Mouse (Mus musculus) telencephalon, adult 2 months (tissue): Measurements from ENCODE around the gene Arsg.
A peak's percentile ranks its signal among the peaks of the same experiment; 100 is the strongest.
"Not testable (repeated sequence)": the region's sequence is repeated elsewhere in the genome, so short reads cannot be mapped to it uniquely, and the experiment has no call there.

Source experiments
- DNase-seq: peaks from one replicate; pipeline ENCODE4 v3.0.0-alpha.2; 2011; ENCODE audit warnings: low read depth, low spot score

Gene Arsg

DNA sequence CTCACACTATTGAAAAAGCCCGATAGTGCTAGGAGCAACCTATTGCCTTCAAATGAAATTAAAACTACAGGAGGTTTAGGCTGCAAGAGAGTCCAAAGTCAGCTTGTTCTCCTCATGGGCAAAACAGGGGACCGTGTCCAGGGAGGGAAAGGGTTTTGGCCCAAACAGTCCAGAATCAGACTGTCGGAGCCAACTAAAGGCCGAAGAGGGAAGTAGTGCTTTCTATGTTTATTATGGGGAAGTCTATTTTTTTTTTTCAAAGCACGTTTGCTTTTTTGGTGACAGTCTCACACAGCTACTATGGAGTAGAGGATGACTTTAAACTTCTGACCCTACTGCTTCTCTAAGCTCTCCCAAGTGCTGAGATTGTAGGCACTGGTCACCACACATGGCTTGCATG lies 5.0 kb upstream of the Arsg start:
- no peak for DNase-seq

DNA sequence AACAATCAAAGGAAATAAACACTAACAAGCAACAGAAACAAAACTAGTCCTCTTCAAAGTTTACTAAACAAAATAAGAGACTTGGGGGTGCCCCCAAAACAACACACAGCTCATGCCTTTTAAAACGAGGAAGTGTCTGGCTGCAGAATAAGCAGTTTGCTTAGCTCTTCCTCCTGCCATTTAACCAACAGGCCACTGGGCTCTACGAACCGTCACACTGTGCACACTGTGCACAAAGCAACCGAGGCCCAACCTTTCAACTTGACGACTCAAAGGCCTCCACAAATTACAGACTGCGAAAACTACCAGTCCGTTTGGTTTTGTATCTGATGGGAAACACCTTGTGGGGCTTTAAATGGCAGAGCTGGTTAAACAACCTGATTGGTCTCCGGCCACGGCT lies 3.0 kb upstream of the Arsg start:
- no peak for DNase-seq

DNA sequence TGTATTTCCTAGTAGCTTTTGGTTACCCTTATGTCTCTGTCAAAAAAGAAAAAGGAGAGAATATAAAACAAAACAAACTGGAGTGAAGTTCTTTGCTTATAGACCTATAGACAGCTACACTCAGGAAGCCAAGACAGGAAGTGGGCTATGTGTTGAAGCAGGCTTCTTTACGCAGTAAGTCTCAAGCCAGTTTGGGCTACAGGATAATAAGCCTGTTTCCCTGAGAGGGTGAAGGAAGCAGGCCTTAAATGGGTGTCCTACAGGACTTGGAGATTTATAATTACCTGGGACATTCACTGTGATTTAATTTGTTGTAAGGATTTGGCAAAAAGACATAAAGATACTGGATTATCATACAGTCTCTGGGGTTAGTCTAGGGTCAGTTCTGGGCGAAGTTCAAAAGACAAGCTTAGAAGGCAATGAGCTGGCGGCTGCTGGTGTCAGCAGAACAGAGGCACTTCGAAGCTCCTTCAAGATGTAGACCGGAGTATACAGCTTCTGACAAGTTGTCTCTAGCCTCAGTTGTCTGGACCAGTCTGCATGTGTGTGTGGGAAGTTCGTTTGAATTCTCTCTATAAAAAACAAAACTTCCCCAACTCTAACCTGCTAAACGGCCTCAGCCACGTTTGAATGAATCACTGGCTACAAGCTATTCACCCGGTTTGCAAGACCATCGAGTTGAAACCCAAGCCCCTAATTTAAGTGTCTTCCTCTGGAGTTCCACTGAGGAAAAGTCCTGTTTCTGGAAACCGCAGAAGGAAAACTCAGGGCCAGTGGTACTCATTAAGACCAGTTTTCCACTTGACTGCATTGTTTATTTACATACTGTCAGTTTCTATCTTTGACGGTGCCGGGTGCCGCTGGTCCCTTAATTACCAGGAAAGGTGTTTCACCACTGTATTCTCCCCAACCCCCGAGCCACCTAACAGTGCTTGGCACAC lies 2.0 kb upstream of the Arsg start:
- DNase-seq, result no peak

DNA sequence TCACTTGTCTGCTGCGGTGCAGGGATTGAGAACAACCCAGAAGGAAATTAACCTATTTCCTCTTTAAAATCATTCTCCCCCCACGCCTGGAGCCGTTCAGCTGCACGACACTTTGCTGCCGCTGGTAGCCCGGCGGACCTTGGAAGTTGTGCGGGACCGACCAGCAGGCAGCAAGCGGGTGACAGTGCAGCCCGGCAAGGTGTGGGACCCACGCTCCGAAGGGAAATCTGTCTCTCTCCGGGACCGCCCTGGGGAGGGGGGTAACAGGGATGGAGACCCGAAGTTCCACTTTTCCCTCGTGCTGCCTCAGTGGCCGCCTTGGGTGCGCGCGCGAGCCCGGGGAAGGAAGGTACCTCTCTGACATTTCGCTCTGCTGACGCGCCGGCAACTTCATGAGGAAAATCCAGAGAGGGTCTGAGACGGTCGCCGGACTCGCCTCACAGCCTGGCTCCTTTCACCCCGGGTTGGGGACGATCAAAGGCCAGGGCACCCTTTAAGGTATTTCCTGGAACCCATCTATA lies 943 bp upstream of the Arsg start:
- DNase-seq, result no peak

DNA sequence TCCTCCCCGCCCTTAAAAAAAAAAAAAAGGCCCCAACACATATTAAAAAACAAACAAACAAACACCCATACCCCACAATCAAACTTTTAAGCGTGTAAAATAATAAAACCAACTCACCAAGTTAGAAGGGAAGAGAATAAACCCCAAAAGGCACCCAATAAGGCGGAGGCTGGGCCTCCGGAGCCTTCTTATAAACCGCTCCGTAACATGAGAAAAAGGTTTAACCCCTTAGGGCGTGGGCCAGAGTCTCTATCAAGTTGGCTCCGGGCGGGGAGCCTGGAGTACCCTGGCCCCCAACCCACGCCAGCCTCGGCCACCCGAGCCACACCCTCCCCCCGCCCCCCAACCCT lies 378 bp upstream of the Arsg start:
- DNase-seq, result no peak

DNA sequence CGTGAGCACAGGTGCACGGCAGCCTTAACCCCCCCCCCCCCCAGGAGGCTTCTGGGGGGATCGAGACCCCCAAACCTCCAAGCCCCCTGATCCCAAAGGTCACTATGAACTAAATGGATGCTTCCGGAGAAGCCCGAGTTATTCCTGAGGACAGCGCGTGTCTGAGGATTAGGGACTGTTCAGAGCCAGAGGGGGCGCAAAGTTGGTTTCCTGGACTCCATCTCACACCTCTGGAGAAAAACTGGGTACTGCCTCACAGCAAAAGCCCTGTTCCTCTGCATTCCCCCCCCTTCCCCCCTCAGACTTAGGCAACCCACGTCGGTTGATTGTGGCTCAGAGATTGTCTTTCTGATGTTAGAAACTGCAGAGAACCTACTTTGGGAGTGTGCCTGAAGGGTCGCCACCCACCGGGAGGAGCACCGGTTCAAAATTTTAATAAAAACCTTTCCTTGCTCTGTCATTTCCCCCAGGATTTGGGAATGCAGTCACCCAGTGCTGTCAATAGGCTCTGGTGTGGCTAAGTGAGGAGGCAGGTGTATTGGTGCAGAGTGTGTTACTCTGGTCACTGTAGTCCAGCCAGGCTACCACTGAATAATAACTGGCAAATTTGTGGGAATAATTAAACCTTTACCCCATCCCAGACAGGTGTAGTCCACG lies 1.0 kb downstream of the Arsg start:
- DNase-seq, result no peak

DNA sequence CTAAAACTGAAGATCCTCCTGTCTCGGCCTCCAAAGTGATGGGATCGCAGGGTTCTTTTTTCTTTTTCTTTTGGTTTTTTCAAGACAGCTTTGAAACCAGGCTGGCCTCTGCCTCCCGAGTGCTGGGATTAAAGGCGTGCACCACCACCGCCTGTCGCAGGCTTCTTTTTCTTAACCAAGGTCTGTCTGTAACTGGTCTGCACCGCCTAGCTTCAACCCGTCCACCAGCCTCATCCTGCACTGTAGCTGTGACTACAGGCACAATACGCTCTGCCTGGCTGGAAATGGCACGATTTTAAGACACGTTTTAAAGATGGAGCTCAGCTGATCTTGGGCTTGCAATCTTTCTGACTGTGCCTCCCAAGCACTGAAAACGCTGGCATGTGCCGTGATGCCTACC lies 1.7 kb downstream of the Arsg start:
- DNase-seq, result no peak

DNA sequence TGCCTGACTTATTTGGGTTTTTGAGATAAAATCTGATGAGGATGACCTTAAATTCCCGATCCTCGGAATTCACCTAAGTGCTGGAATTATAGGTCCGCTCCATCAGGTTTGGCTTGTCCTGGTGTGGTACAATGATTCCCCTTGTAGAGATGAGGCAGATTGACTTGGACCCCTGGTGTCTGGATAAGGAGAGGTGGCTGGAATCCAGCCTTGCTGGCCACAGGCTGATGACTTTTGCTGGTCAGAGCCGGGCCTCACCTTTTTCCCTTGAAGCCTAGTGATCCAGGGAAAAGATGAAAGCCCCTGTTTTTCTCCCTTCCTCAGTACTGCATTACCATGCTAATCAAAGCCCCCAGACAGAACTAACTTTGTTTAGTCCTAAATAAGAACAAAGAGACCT lies 2.5 kb downstream of the Arsg start:
- no peak for DNase-seq

DNA sequence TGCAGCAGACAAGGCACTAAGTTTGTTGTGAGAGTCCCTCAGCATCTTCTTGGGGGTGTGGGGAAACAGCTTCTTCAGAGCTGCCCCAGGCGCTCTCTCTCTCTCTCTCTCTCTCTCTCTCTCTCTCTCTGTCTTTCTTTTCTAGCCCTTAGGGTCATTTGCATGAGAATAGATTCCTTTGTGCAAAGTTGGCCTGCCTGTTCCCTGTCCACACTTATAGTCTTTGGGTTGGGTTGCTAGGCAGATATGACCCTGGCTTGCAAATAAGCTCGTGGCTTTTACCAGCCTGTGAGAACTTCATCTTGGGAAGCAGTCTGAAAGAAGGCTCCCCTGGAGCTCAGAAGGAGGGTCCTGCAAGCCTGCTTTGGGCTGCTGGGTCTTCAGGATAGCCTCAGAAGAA lies 3.1 kb downstream of the Arsg start:
- no peak for DNase-seq

DNA sequence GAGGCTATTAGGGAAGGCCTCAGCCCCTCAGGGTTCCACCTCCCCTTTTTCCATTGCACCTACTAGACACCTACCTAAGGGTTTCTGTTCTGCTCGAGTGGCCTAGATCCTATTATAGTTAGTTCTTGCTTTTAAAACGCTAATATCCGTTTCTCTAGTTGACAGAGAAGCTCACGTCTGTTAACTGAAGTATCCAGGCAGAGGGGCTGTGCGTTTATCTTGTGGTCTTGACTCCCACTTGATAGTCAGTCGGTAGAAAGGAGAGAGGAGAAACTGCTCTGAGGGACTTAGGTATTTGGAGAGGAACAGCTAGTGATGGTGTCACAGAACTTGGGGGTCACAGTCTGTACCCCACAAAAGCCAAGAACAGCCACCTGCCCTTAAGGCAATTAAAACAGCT lies 3.5 kb downstream of the Arsg start:
- no peak for DNase-seq

DNA sequence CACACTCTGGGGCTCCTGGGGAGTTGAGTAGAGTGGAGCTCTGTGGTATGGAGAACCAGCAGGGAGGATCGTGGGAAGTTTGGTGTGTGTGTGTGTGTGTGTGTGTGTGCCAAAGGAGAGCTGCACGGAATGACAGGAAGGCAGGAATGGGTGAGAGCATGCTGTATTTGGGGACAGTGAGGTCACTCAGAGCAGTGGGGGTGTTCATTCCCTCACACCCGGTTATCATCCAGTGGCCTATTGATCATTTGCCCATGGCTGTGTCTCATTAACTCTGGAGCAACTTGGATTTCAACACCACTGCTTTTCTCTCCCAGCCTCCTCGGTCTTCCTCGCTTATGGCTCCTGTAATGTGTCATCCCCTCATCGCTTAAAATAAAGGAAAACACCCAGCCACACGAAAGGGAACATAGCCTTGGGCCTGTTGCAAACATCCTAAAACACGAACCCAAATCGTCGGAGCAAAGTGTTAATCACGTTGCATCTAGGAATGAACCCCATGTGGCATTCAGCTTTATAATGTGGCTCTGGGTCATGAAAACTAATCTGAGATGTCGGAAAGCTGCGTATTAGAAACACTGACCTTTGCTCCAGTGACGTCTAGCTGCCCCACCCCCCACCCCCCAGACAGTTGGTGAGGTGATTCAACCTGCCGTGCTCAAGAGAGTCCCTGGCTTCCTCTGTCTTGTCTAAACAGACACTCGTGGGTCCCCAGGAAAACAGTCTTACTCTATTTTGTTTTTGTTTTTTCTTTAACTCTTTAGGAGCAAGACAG lies 4.6 kb downstream of the Arsg start:
- no peak for DNase-seq

DNA sequence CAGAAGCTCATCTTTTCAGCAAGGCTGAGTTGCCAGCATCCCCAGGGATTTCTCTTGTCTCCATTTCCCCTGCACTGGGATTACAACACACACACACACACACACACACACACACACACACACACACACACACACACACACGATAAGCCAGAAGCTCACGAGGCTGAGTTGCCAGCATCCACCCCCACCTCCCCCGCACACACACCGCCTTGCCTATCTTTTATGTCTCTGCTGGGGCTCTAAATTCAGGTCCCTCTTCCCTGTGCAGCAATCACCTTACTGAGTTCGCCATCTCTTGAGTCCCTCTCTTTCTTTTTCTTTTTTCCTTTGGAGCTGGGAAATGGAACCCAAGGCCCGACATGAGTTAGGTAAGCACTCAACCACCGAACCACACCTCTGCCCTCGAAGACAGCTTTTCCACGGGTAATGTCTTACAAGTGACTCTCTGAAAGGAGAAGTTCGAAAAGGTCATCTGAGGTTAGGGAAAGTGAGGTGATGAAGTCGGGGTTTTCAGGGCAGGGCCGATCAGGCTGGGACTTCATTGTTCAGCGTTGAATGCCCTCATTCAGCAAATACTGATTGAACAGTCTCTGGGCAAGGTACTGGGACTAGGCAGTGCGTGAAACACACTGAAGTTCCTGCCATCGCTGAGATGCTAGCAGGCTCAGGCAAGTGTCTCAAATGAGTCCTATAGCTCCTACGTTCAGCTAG lies 6.6 kb downstream of the Arsg start:
- no peak for DNase-seq

DNA sequence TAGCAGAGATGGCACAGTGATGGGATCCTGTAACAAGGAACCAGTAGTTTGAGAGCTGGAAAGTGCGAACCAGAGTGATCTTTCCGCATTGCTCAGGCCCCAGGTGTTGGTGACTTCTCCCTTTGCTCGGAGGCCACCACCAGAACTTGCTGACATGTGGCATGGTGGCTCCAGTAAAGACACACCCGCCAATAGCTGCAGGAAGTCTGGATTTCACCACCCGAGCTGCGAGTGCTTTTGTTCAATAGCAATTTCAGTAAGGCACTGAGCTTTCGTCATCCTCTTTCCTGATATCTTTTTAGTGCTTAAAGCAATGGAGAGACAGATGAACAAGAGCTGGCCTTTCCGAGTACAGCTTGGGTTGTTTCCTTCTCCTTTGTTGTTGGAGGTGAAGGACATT lies 7.3 kb downstream of the Arsg start:
- DNase-seq, result no peak

DNA sequence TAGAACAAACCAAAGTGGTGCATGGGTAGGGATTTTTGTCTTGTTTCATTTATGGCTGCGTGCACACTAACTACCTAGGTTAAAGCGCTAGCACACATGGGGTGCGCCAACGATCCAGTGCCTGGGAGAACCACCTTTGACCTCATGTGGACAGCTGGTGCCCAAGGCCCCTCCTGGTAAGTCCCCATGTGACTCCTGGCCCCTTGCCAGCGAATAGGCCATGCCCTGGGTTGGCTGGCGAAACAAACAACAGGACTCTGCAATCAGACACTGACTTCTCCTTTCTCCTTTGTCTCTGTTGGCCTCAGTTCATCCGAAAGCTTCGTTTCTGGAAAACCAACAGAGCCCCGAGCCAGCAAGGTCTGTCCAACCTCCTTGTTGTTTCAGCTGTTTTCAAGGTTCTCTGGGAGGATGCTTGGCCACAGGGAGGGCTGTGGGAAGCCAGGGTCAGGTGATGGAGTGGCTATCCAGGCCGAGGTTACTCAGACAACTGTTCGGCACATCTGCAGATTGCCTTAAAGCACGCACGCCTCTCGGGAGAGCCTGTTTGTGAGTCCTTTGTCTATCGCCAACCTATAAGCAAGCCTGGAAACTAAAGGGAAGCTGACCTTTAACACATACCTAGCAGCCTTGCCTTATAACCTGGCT lies 12.3 kb downstream of the Arsg start:
- peak; percentile 71 for DNase-seq

DNA sequence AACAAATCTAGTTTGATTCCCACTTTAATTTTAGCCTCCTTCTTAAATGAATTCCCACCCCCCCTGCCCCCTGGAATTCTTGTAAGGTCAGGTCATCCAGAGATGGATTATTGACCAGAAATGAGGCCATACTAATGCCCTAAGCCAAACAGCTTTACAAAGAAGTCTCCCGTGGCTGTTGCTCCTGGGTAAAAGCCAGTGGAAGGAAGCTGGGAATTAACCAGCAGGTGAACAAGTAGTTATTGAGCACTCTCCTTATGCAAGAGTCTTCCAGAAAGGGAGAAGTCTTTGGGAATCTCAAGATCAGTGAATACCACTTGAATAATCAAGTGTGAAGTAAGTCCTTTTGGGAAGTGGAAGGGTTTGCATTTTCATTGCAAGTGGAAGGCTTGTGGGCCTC lies 13.9 kb downstream of the Arsg start:
- DNase-seq, result no peak

DNA sequence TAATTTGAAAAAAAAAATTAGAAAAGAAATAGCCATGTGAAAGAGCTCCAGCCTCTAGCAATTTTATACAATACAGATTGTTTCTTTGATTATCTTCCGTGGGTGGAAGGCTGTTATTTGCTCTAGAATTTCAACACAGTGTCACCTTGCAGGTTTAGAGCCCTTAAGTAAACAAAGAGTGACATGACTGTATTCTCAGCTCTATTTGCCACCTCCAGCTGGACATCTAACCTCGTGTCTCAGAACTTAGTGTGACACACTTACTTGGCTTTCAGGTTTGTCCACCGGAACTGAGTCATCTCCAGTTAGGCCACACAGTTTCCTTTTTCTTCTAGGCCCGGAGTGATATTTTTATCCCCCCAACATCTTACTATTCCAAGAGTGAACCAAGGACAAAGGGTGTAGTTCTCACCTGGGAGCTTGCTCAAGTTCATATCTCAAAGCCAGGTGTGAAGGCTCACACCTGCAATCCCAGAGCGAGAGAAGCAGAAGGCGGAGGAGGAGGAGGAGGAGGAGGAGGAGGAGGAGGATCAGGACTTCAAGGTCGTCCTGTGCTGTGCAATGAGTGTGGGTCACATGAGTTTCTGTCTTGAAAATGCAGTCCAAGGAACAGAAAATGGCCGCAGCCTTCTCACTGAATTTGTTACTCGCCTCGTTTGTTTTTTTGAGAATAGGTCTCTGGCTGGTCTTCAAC lies 15.0 kb downstream of the Arsg start:
- DNase-seq, result no peak

DNA sequence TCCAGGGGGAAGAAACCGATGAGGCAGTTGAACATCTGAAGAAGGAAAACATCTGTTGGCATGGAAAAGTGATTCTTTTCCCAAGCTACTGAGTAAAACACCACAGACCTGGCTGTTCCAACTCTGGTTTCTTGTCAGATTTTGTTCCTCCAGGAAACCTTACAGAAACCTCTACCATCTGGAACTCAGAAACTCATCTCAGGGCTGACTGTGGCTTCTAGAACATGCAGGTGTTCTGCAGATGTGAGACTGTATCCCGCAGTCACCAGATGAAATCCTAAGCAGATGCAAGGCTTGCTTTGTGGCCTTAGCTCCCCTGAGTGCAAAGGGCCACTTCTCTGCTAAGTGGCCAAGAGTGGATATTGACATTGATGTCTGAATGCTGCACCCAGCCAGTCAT lies 16.6 kb downstream of the Arsg start:
- DNase-seq, result no peak

DNA sequence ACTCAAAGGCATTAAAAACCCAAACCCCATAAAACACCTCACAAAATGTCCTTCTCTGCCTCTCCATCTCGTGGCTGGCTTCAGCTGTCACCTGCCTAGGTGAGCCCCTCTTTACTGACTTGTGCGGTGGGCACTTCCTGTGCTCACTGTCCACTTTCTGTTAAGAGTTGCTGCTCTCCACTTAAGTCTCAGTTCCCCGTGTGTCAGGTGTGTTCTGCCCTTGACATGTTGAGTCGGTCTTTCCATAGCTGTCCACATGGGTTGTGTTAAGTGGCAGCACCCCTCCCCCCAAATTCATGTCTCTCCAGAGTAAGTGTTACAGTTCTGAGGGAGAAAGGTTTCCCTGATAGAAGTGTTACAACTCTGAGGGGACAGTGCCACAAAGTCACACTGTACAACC lies 18.7 kb downstream of the Arsg start:
- no peak for DNase-seq

DNA sequence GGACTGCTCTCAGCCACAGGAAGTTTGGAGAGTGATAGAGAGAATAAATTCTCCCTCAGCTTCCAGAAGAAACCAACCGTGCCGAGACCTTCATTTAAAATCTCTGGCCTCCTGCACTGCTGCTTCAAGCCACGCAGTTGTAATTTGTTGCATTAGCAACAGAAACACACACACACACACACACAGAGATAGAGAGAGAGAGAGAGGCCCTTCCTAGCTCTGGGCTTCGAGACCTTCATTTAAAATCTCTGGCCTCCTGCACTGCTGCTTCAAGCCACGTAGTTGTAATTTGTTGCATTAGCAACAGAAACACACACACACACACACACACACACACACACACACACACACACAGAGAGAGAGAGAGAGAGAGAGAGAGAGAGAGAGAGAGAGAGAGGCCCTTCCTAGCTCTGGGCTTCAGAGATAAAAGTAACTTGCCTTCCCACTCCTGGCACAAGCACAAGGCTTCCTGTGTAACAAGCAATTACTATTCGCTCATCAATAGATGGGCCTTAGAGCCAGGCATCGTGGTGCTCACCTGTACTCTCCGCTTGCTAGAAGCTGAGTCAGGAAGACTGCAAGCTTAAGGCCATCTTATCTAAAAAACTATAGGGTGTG lies 19.8 kb downstream of the Arsg start:
- not testable (repeated sequence) for DNase-seq
